Mouse (Mus musculus) gastrocnemius, adult 2 months (tissue): Measurements from ENCODE around the gene Spdye4b. TPM values are rescaled to one million over a fixed set of nuclear protein-coding genes. Genes with fewer than 3 reads are reported as not detected.
"Not testable (repeated sequence)": the region's sequence is repeated elsewhere in the genome, so short reads cannot be mapped to it uniquely, and the experiment has no call there.

Source experiments
- DNase-seq: peaks from one replicate; pipeline ENCODE4 v3.0.0; 2022
- H3K27ac ChIP-seq: fragments of 200-600 bp; 2 replicates; pipeline ENCODE4 v1.8.1; 2022; ENCODE audit warnings: mild to moderate bottlenecking
- H3K4me3 ChIP-seq: fragments of 200-600 bp; 2 replicates; pipeline ENCODE4 v1.8.1; 2022; ENCODE audit warnings: mild to moderate bottlenecking, moderate library complexity
- CTCF ChIP-seq: fragments of 200-600 bp; IDR thresholded peaks from 2 replicates; pipeline ENCODE4 v1.8.1; 2022; ENCODE audit warnings: antibody characterized with exemption, mild to moderate bottlenecking, moderate library complexity
- intact Hi-C: fragments of 180-260 bp; cut with DNase I; formaldehyde crosslinking; loops from one replicate; pipeline ENCODE4 v1.15.1; 2025
- total RNA-seq, 2 experiments: library from RNA; stranded (reverse); gene quantifications; 2 replicates each; pipeline ENCODE4 v1.2.3; 2021

The Spdye4b gene
- total RNA-seq, 2 experiments from 2014 or later, result not detected

GRCm38 (mm10) chr5:143175970-143176369 lies 4.8 kb upstream of the Spdye4b start:
- intact Hi-C loops, result no loop called here
- H3K4me3 ChIP-seq, result no peak overlapping the region
- no peak overlapping the region for H3K27ac ChIP-seq
- DNase-seq, result no peak
- TF ChIP-seq CTCF, result no peak

- intact Hi-C loops, result loop anchor here (2.0 kb wide), 1 partner anchor 65 kb away; the partner anchor contains the start of gene Rnf216
- no peak overlapping the region for H3K4me3 ChIP-seq
- H3K27ac ChIP-seq, result no peak overlapping the region
- TF ChIP-seq CTCF, result peak; percentile 33; the same call in 1 of the 2 replicates
- no peak for DNase-seq
These were observed 3.1 kb upstream of the Spdye4b start for GRCm38 (mm10) chr5:143177541-143178200.

- intact Hi-C loops, result loop anchor here (2.0 kb wide), 1 partner anchor 66 kb away; the partner anchor contains the start of gene Rnf216
- DNase-seq, result no peak
These were observed 1.6 kb upstream of the Spdye4b start for GRCm38 (mm10) chr5:143179179-143179578.

GRCm38 (mm10) chr5:143188014-143188413 lies 7.2 kb downstream of the Spdye4b start:
- H3K4me3 ChIP-seq, intact Hi-C loops, H3K27ac ChIP-seq, DNase-seq: not testable (repeated sequence)

More at GRCm38 (mm10) chr5:143179179-143179578, 1.6 kb upstream of the Spdye4b start:
- Histone ChIP-seq H3K4me3 (peak overlapping the region; percentile 87; the same call in 1 of the 2 replicates), H3K27ac (no peak overlapping the region)
- peak; percentile 47 for TF ChIP-seq CTCF

GRCm38 (mm10) chr5:143192806-143193205 lies 12.0 kb downstream of the Spdye4b start:
- no peak overlapping the region for H3K4me3 ChIP-seq
- no peak overlapping the region for H3K27ac ChIP-seq
- no peak for DNase-seq
- TF ChIP-seq CTCF, result no peak
- intact Hi-C loops, result no loop called here

GRCm38 (mm10) chr5:143194747-143195146 lies 13.9 kb downstream of the Spdye4b start:
- DNase-seq, H3K27ac ChIP-seq, H3K4me3 ChIP-seq, intact Hi-C loops: not testable (repeated sequence)

GRCm38 (mm10) chr5:143195166-143195565 lies 14.3 kb downstream of the Spdye4b start:
- no peak for TF ChIP-seq CTCF
- no peak for DNase-seq
- intact Hi-C loops, result no loop called here
- Histone ChIP-seq H3K27ac (no peak overlapping the region), H3K4me3 (no peak overlapping the region)

GRCm38 (mm10) chr5:143196506-143196905 lies 15.7 kb downstream of the Spdye4b start:
- intact Hi-C loops, result no loop called here
- no peak overlapping the region for H3K27ac ChIP-seq
- TF ChIP-seq CTCF, result no peak
- H3K4me3 ChIP-seq, result no peak overlapping the region
- DNase-seq, result no peak

- no peak for DNase-seq
- no peak overlapping the region for H3K27ac ChIP-seq
- intact Hi-C loops, result no loop called here
- no peak overlapping the region for H3K4me3 ChIP-seq
- peak; percentile 29; the same call in 1 of the 2 replicates for TF ChIP-seq CTCF
These were observed 24.2 kb downstream of the Spdye4b start for GRCm38 (mm10) chr5:143205015-143205414.

- DNase-seq, result no peak
- H3K4me3 ChIP-seq, result no peak overlapping the region
- no peak for TF ChIP-seq CTCF
- no peak overlapping the region for H3K27ac ChIP-seq
- intact Hi-C loops, result no loop called here
These were observed 33.0 kb downstream of the Spdye4b start for GRCm38 (mm10) chr5:143213832-143214231.

- no peak for TF ChIP-seq CTCF
- no peak for DNase-seq
- H3K27ac ChIP-seq, result no peak overlapping the region
- intact Hi-C loops, result no loop called here
- H3K4me3 ChIP-seq, result no peak overlapping the region
These were observed 40.2 kb downstream of the Spdye4b start for GRCm38 (mm10) chr5:143220996-143221395.

- intact Hi-C loops, result no loop called here
- no peak for DNase-seq
- no peak for TF ChIP-seq CTCF
- Histone ChIP-seq H3K27ac (no peak overlapping the region), H3K4me3 (no peak overlapping the region)
These were observed 41.5 kb downstream of the Spdye4b start for GRCm38 (mm10) chr5:143222287-143222686.

- Histone ChIP-seq H3K4me3 (no peak within 1 kb of the TSS), H3K27ac (no peak within 1 kb of the TSS)
- intact Hi-C loops, result no loop called here
- TF ChIP-seq CTCF, result no peak
- no peak for DNase-seq
These were observed 46.0 kb downstream of the Spdye4b start, which contains the start of gene Spdye4a for GRCm38 (mm10) chr5:143226790-143227189. TSS of gene Spdye4a (minus strand) at chr5:143226890.
